12 mouse cellular contexts compared by ENCODE assay signal in genomic region chr2:28395391-28395790, GRCm38 (mm10).
"Had no signal": no experiment of that assay in that cellular context is flagged by ENCODE, and none has a peak within 500 bp of the region (broad histone marks: within the 10 kb centered on the region; RNA-seq: fewer than 3 reads in every experiment).

No protein-coding gene starts in this region.

- ATAC-seq: liver, postnatal 0 days; lung, postnatal 0 days; midbrain, embryonic 13.5 days; midbrain, embryonic 16.5 days had no signal

- DNase-seq: liver, embryonic 13.5 days; liver, postnatal 0 days; lung, adult 2 months; lung, postnatal 14 days; lung, postnatal 36 days; right cerebral cortex, postnatal 14 days; thymus, adult 18-20 months; thymus, postnatal 14 days; thymus, postnatal 36 days had no signal
